Mouse (Mus musculus): ENCODE measurements at regions not wholly inside any gene's neighbourhood (a gene's known extent, or its start where the extent isn't known, plus 50 kb on each side); places are given as distances from the start of the nearest gene placed in this dataset.

- DNase-seq (ENCODE audit: extremely low spot score, low read depth, low spot score) = no peak
Measured at GRCm38 (mm10) chr15:67902982-67903381, 1402.3 kb upstream of the Lrrc6 start.

- DNase-seq (ENCODE audit: extremely low spot score, low read depth, low spot score) = no peak
Measured at GRCm38 (mm10) chr15:67901191-67901601, 1400.5 kb upstream of the Lrrc6 start.

- no peak for DNase-seq (ENCODE audit: extremely low spot score, low read depth, low spot score)
Measured at GRCm38 (mm10) chr15:67899772-67900171, 1399.1 kb upstream of the Lrrc6 start.

- no peak for DNase-seq (ENCODE audit: extremely low spot score, low read depth, low spot score)
Measured at GRCm38 (mm10) chr15:67898959-67899403, 1398.3 kb upstream of the Lrrc6 start.

- no peak for DNase-seq (ENCODE audit: extremely low spot score, low read depth, low spot score)
Measured at GRCm38 (mm10) chr15:67892066-67892465, 1391.4 kb upstream of the Lrrc6 start.

- DNase-seq (ENCODE audit: extremely low spot score, low read depth, low spot score) = no peak
Measured at GRCm38 (mm10) chr15:67890612-67891304, 1390.0 kb upstream of the Lrrc6 start.

- no peak for DNase-seq (ENCODE audit: extremely low spot score, low read depth, low spot score)
Measured at GRCm38 (mm10) chr15:67888548-67888947, 1387.8 kb upstream of the Lrrc6 start.

- no peak for DNase-seq (ENCODE audit: extremely low spot score, low read depth, low spot score)
Measured at GRCm38 (mm10) chr15:67855291-67855690, 1354.6 kb upstream of the Lrrc6 start.

- DNase-seq (ENCODE audit: extremely low spot score, low read depth, low spot score) = no peak
Measured at GRCm38 (mm10) chr15:67850118-67850517, 1349.4 kb upstream of the Lrrc6 start.

GRCm38 (mm10) chr15:67845707-67846106 lies 1345.0 kb upstream of the Lrrc6 start:
- DNase-seq (ENCODE audit: extremely low spot score, low read depth, low spot score) = no peak

- DNase-seq (ENCODE audit: extremely low spot score, low read depth, low spot score) = no peak
Measured at GRCm38 (mm10) chr15:67840671-67841070, 1340.0 kb upstream of the Lrrc6 start.

- DNase-seq (ENCODE audit: extremely low spot score, low read depth, low spot score) = no peak
Measured at GRCm38 (mm10) chr15:67825796-67826484, 1325.2 kb upstream of the Lrrc6 start.

- no peak for DNase-seq (ENCODE audit: extremely low spot score, low read depth, low spot score)
Measured at GRCm38 (mm10) chr15:67823226-67823625, 1322.5 kb upstream of the Lrrc6 start.

GRCm38 (mm10) chr15:67799871-67800270 lies 1299.2 kb upstream of the Lrrc6 start:
- DNase-seq (ENCODE audit: extremely low spot score, low read depth, low spot score) = no peak

GRCm38 (mm10) chr15:67795578-67795977 lies 1294.9 kb upstream of the Lrrc6 start:
- no peak for DNase-seq (ENCODE audit: extremely low spot score, low read depth, low spot score)

GRCm38 (mm10) chr15:67792822-67793221 lies 1292.1 kb upstream of the Lrrc6 start:
- no peak for DNase-seq (ENCODE audit: extremely low spot score, low read depth, low spot score)

- DNase-seq (ENCODE audit: extremely low spot score, low read depth, low spot score) = no peak
Measured at GRCm38 (mm10) chr15:67788587-67788986, 1287.9 kb upstream of the Lrrc6 start.

GRCm38 (mm10) chr15:67785583-67785982 lies 1284.9 kb upstream of the Lrrc6 start:
- no peak for DNase-seq (ENCODE audit: extremely low spot score, low read depth, low spot score)

- no peak for DNase-seq (ENCODE audit: extremely low spot score, low read depth, low spot score)
Measured at GRCm38 (mm10) chr15:67783754-67784153, 1283.0 kb upstream of the Lrrc6 start.

- no peak for DNase-seq (ENCODE audit: extremely low spot score, low read depth, low spot score)
Measured at GRCm38 (mm10) chr15:67782505-67782904, 1281.8 kb upstream of the Lrrc6 start.

GRCm38 (mm10) chr15:67780856-67781255 lies 1280.1 kb upstream of the Lrrc6 start:
- no peak for DNase-seq (ENCODE audit: extremely low spot score, low read depth, low spot score)

- no peak for DNase-seq (ENCODE audit: extremely low spot score, low read depth, low spot score)
Measured at GRCm38 (mm10) chr15:67767624-67768023, 1266.9 kb upstream of the Lrrc6 start.

Data from hindlimb bud, embryonic 11.5 days (tissue).